Mouse (Mus musculus) midbrain, embryonic 14.5 days (tissue): ENCODE measurements at regions not wholly inside any gene's neighbourhood (a gene's known extent, or its start where the extent isn't known, plus 50 kb on each side); places are given as distances from the start of the nearest gene placed in this dataset.

Experiments
- ATAC-seq: fragments of 200-750 bp; cut with Nextera tagmentation; 2 replicates; pipeline ENCODE4 v1.8.0; 2017; ENCODE audit warnings: moderate number of reproducible peaks, moderate library complexity; ENCODE audit not compliant: low FRiP score, low TSS enrichment
- DNase-seq: peaks from one replicate; pipeline ENCODE4 v3.0.0-alpha.2; 2015
- H3K27ac ChIP-seq: fragments of 300-500 bp; sonication (generic); replicated peaks from 2 replicates; pipeline ENCODE4 v1.5.1; 2014; ENCODE audit warnings: mild to moderate bottlenecking, low read depth, low read length, moderate library complexity
- H3K27me3 ChIP-seq: fragments of 300-500 bp; sonication (generic); 2 replicates; pipeline ENCODE4 v1.6.1; 2014; ENCODE audit warnings: low read length, control low read depth, mixed read lengths; ENCODE audit not compliant: control insufficient read depth, insufficient read depth
- H3K36me3 ChIP-seq: fragments of 300-500 bp; sonication (generic); 2 replicates; pipeline ENCODE4 v1.6.1; 2014; ENCODE audit warnings: low read length, control low read depth; ENCODE audit not compliant: control insufficient read depth, insufficient read depth
- H3K4me1 ChIP-seq: fragments of 300-500 bp; sonication (generic); 2 replicates; pipeline ENCODE4 v1.6.1; 2014; ENCODE audit warnings: mild to moderate bottlenecking, antibody characterized with exemption, low read length, control low read depth; ENCODE audit not compliant: control insufficient read depth, insufficient read depth
- H3K4me2 ChIP-seq: fragments of 300-500 bp; sonication (generic); 2 replicates; pipeline ENCODE4 v1.6.1; 2014; ENCODE audit warnings: mild to moderate bottlenecking, low read length, moderate library complexity
- H3K4me3 ChIP-seq: fragments of 300-500 bp; sonication (generic); replicated peaks from 2 replicates; pipeline ENCODE4 v1.5.1; 2014; ENCODE audit warnings: low read depth, low read length
- H3K9ac ChIP-seq: fragments of 300-500 bp; sonication (generic); replicated peaks from 2 replicates; pipeline ENCODE4 v1.6.1; 2014; ENCODE audit warnings: mild to moderate bottlenecking, low read length, moderate library complexity
- H3K9me3 ChIP-seq: fragments of 300-500 bp; sonication (generic); 2 replicates; pipeline ENCODE4 v1.6.1; 2016; ENCODE audit warnings: low read length, control low read depth, mixed read lengths; ENCODE audit not compliant: control insufficient read depth
- WGBS: fragments of 180-500 bp; shearing (Covaris S2); extraction: QIAGEN DNeasy Blood & Tissue Kit; methylation state at CpG from one replicate; pipeline ENCODE4 v1.1.7; 2014; 5-methylcytosine and 5-hydroxymethylcytosine counted together

GRCm38 (mm10) chr16:15084147-15084752 lies 177.8 kb downstream of the Efcab1 start:
- peak; percentile 1 for DNase-seq
- H3K4me2 ChIP-seq = peak overlapping the region; percentile 88
- no peaks in the 10 kb centered on the region for H3K36me3 ChIP-seq
- 17% methylated on average over 10 of the region's 10 CpGs for WGBS
- H3K27me3 ChIP-seq = peaks cover 5% of the 10 kb centered on the region; the same call in 1 of the 2 replicates
- H3K9ac ChIP-seq = peak overlapping the region; percentile 49
- peak; percentile 31; the same call in 1 of the 2 replicates for ATAC-seq
- H3K4me3 ChIP-seq = peak overlapping the region; percentile 51
- no peaks in the 10 kb centered on the region for H3K9me3 ChIP-seq
- H3K4me1 ChIP-seq = 0 out of 2 replicates have a peak, but pooled peaks cover 4% of the 10 kb centered on the region
- H3K27ac ChIP-seq = no peak overlapping the region

GRCm38 (mm10) chr16:15084753-15085728 lies 178.6 kb downstream of the Efcab1 start:
- H3K9me3 ChIP-seq = no peaks in the 10 kb centered on the region
- no peak overlapping the region for H3K27ac ChIP-seq
- ATAC-seq (peak; percentile 70), DNase-seq (peak; percentile 70)
- H3K36me3 ChIP-seq = no peaks in the 10 kb centered on the region
- peak overlapping the region; percentile 49 for H3K9ac ChIP-seq
- H3K4me3 ChIP-seq = peak overlapping the region; percentile 51
- under 1% methylated on average over 56 of the region's 56 CpGs for WGBS
- H3K27me3 ChIP-seq = peaks cover 5% of the 10 kb centered on the region; the same call in 1 of the 2 replicates
- 0 out of 2 replicates have a peak, but pooled peaks cover 4% of the 10 kb centered on the region for H3K4me1 ChIP-seq
- peak overlapping the region; percentile 88 for H3K4me2 ChIP-seq

GRCm38 (mm10) chr16:15086556-15086955 lies 180.2 kb downstream of the Efcab1 start:
- Histone ChIP-seq H3K27me3 (peaks cover 5% of the 10 kb centered on the region; the same call in 1 of the 2 replicates), H3K36me3 (no peaks in the 10 kb centered on the region), H3K4me2 (no peak overlapping the region), H3K9ac (no peak overlapping the region), H3K4me3 (no peak overlapping the region), H3K4me1 (0 out of 2 replicates have a peak, but pooled peaks cover 4% of the 10 kb centered on the region), H3K9me3 (no peaks in the 10 kb centered on the region), H3K27ac (no peak overlapping the region)
- WGBS = 90% methylated on average over 4 of the region's 4 CpGs
- ATAC-seq (no peak), DNase-seq (no peak)

GRCm38 (mm10) chr16:15103938-15104337 lies 197.5 kb downstream of the Efcab1 start:
- DNase-seq (no peak), ATAC-seq (no peak)
- Histone ChIP-seq H3K36me3 (no peaks in the 10 kb centered on the region), H3K9ac (no peak overlapping the region), H3K27ac (no peak overlapping the region), H3K4me3 (no peak overlapping the region), H3K9me3 (no peaks in the 10 kb centered on the region), H3K4me2 (no peak overlapping the region), H3K27me3 (no peaks in the 10 kb centered on the region), H3K4me1 (no peaks in the 10 kb centered on the region)
- WGBS = 61% methylated on average over 1 of the region's 1 CpGs

GRCm38 (mm10) chr16:15107234-15107633 lies 200.8 kb downstream of the Efcab1 start:
- DNase-seq (no peak), ATAC-seq (no peak)
- 83% methylated on average over 1 of the region's 1 CpGs for WGBS
- Histone ChIP-seq H3K4me2 (no peak overlapping the region), H3K36me3 (no peaks in the 10 kb centered on the region), H3K9ac (no peak overlapping the region), H3K4me3 (no peak overlapping the region), H3K4me1 (no peaks in the 10 kb centered on the region), H3K9me3 (no peaks in the 10 kb centered on the region), H3K27me3 (no peaks in the 10 kb centered on the region), H3K27ac (no peak overlapping the region)

- no peak overlapping the region for H3K9ac ChIP-seq
- no peak overlapping the region for H3K4me3 ChIP-seq
- DNase-seq (no peak), ATAC-seq (no peak)
- H3K9me3 ChIP-seq = no peaks in the 10 kb centered on the region
- H3K36me3 ChIP-seq = no peaks in the 10 kb centered on the region
- no peaks in the 10 kb centered on the region for H3K4me1 ChIP-seq
- no peaks in the 10 kb centered on the region for H3K27me3 ChIP-seq
- H3K27ac ChIP-seq = no peak overlapping the region
- H3K4me2 ChIP-seq = no peak overlapping the region
- WGBS = 94% methylated on average over 2 of the region's 2 CpGs
Measured at GRCm38 (mm10) chr16:15113131-15113530, 204.1 kb upstream of the Gm21897 start.

GRCm38 (mm10) chr16:15113989-15114556 lies 203.2 kb upstream of the Gm21897 start:
- Histone ChIP-seq H3K36me3 (no peaks in the 10 kb centered on the region), H3K4me1 (no peaks in the 10 kb centered on the region), H3K4me3 (no peak overlapping the region), H3K27ac (no peak overlapping the region), H3K4me2 (no peak overlapping the region), H3K27me3 (no peaks in the 10 kb centered on the region), H3K9ac (no peak overlapping the region), H3K9me3 (no peaks in the 10 kb centered on the region)
- no peak for ATAC-seq
- no peak for DNase-seq
- 63% methylated on average over 5 of the region's 5 CpGs for WGBS

GRCm38 (mm10) chr16:15114574-15115230 lies 202.6 kb upstream of the Gm21897 start:
- H3K4me1 ChIP-seq = no peaks in the 10 kb centered on the region
- H3K27me3 ChIP-seq = no peaks in the 10 kb centered on the region
- no peaks in the 10 kb centered on the region for H3K36me3 ChIP-seq
- DNase-seq = no peak
- H3K27ac ChIP-seq = no peak overlapping the region
- no peak for ATAC-seq
- 83% methylated on average over 4 of the region's 4 CpGs for WGBS
- no peak overlapping the region for H3K9ac ChIP-seq
- no peaks in the 10 kb centered on the region for H3K9me3 ChIP-seq
- no peak overlapping the region for H3K4me3 ChIP-seq
- H3K4me2 ChIP-seq = no peak overlapping the region
